Mouse (Mus musculus) spleen, adult 2 months (tissue): ENCODE measurements around the gene Nckap5l. TPM values are rescaled to one million over a fixed set of nuclear protein-coding genes. Genes with fewer than 3 reads are reported as not detected.

Source experiments
- DNase-seq, 2 experiments: peaks; one replicate each; pipeline versions ENCODE4 v3.0.0 to v3.0.0-alpha.2; 2012 to 2021; ENCODE audit warnings: low spot score in 2 of 2, low read depth in 1 of 2
- H3K27ac ChIP-seq: fragments of 200-500 bp; 2 replicates; pipeline ENCODE4 v1.5.1; 2012; ENCODE audit warnings: low read length, inconsistent platforms; ENCODE audit not compliant: insufficient read depth
- H3K27me3 ChIP-seq: fragments of 200-500 bp; 2 replicates; pipeline ENCODE4 v1.6.1; 2012; ENCODE audit warnings: mild to moderate bottlenecking, moderate library complexity, low read length, inconsistent platforms; ENCODE audit not compliant: control insufficient read depth, insufficient read depth
- H3K36me3 ChIP-seq: fragments of 200-500 bp; 2 replicates; pipeline ENCODE4 v1.6.1; 2012; ENCODE audit warnings: mild to moderate bottlenecking, low read length, inconsistent platforms; ENCODE audit not compliant: control insufficient read depth, insufficient read depth
- H3K4me1 ChIP-seq: fragments of 200-500 bp; 2 replicates; pipeline ENCODE4 v1.6.1; 2011; ENCODE audit warnings: inconsistent platforms; ENCODE audit not compliant: control insufficient read depth, insufficient read depth, insufficient read length
- H3K4me3 ChIP-seq: fragments of 200-500 bp; 2 replicates; pipeline ENCODE4 v1.5.1; 2011; ENCODE audit warnings: mild to moderate bottlenecking, inconsistent platforms; ENCODE audit not compliant: insufficient read depth, insufficient read length; ENCODE audit errors: extremely low read depth
- CTCF ChIP-seq: fragments of 200-500 bp; IDR thresholded peaks from 2 replicates; pipeline ENCODE4 v1.5.1; 2011; ENCODE audit warnings: mild to moderate bottlenecking, inconsistent platforms; ENCODE audit not compliant: insufficient read depth, insufficient read length, insufficient replicate concordance; ENCODE audit errors: extremely low read depth
- POLR2A ChIP-seq: fragments of 200-500 bp; IDR thresholded peaks from 2 replicates; pipeline ENCODE4 v1.6.1; 2011; ENCODE audit warnings: low read depth, low read length, inconsistent platforms
- WGBS: fragments of 180-500 bp; shearing (Covaris S2); methylation state at CpG from one replicate; pipeline ENCODE4 v1.1.7; 2018; 5-methylcytosine and 5-hydroxymethylcytosine counted together
- polyA plus RNA-seq: library from polyadenylated mRNA; depleted of rRNA; stranded (reverse); fragments of >200 nt; gene quantifications from 2 replicates; pipeline ENCODE4 v1.2.3, GENCODE M21; 2012

Gene Nckap5l
- polyA plus RNA-seq, 1 experiment, result 10.9 TPM

- DNase-seq, result peak; percentile 63 to 87
- WGBS, result 1% methylated on average over 26 of the region's 26 CpGs
- H3K4me1 ChIP-seq, result peaks cover 3% of the 10 kb centered on the region; the same call in 1 of the 2 replicates
- TF ChIP-seq CTCF, result no peak
- TF ChIP-seq POLR2A, result peak; percentile 29; the same call in 1 of the 2 replicates
- H3K27ac ChIP-seq, result peak within 1 kb of the TSS; percentile 73
- peak within 1 kb of the TSS; percentile 72 for H3K4me3 ChIP-seq
- no peaks in the 10 kb centered on the region for H3K36me3 ChIP-seq
- no peaks in the 10 kb centered on the region for H3K27me3 ChIP-seq
Measured at GRCm38 (mm10) chr15:99474576-99474926, 17.0 kb upstream of the Nckap5l start, which contains the start of gene Bcdin3d. Bcdin3d (minus strand) TSS chr15:99474730.

GRCm38 (mm10) chr15:99473801-99474575 is 16.4 kb upstream of the Nckap5l start:
- Histone ChIP-seq H3K4me3 (peak overlapping the region; percentile 72), H3K27me3 (no peaks in the 10 kb centered on the region), H3K27ac (peak overlapping the region; percentile 73), H3K4me1 (peaks cover 3% of the 10 kb centered on the region; the same call in 1 of the 2 replicates), H3K36me3 (no peaks in the 10 kb centered on the region)
- DNase-seq, result peak in 1 of 2 experiments; percentile 15
- WGBS, result 1% methylated on average over 38 of the region's 38 CpGs
- no peak for TF ChIP-seq CTCF
- TF ChIP-seq POLR2A, result no peak

GRCm38 (mm10) chr15:99472972-99473371 is 15.4 kb upstream of the Nckap5l start:
- no peaks in the 10 kb centered on the region for H3K36me3 ChIP-seq
- 59% methylated on average over 7 of the region's 7 CpGs for WGBS

DNA sequence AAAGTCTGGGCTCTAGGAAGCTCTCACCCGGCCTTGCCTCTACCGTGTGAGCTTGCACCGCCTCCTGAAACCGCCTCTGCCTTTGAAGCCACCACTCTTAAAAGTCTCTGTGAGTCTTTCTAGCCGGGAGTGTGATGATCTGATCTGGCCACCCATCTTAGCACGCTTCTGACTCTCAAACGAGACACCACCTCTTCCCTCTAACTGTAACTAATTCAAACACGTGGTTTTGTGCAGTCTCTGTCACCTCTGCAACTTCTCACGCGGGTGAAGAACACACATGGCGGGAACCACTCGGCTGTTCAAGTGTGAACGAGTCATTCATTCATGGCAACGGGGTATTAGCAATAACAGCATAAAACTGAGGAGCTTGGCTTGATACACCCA is 14.1 kb upstream of the Nckap5l start:
- no peaks in the 10 kb centered on the region for H3K36me3 ChIP-seq
- no peaks in the 10 kb centered on the region for H3K27me3 ChIP-seq
- 51% methylated on average over 14 of the region's 14 CpGs for WGBS
- TF ChIP-seq CTCF, result no peak
- TF ChIP-seq POLR2A, result no peak
- peaks cover 3% of the 10 kb centered on the region; the same call in 1 of the 2 replicates for H3K4me1 ChIP-seq
- no peak overlapping the region for H3K4me3 ChIP-seq
- DNase-seq, result no peak
- H3K27ac ChIP-seq, result no peak overlapping the region

More at GRCm38 (mm10) chr15:99472972-99473371, 15.4 kb upstream of the Nckap5l start:
- no peak for TF ChIP-seq CTCF
- TF ChIP-seq POLR2A, result no peak
- no peak for DNase-seq
- Histone ChIP-seq H3K4me1 (peaks cover 3% of the 10 kb centered on the region; the same call in 1 of the 2 replicates), H3K27ac (no peak overlapping the region), H3K27me3 (no peaks in the 10 kb centered on the region), H3K4me3 (no peak overlapping the region)

- TF ChIP-seq CTCF (peak; percentile 36; the same call in 1 of the 2 replicates), POLR2A (no peak)
- Histone ChIP-seq H3K27me3 (no peaks in the 10 kb centered on the region), H3K4me3 (no peak overlapping the region), H3K4me1 (peaks cover 3% of the 10 kb centered on the region; the same call in 1 of the 2 replicates), H3K36me3 (no peaks in the 10 kb centered on the region), H3K27ac (no peak overlapping the region)
- peak in 1 of 2 experiments; percentile 26 for DNase-seq
- WGBS, result 53% methylated on average over 17 of the region's 17 CpGs
Measured at GRCm38 (mm10) chr15:99470971-99471676, 13.6 kb upstream of the Nckap5l start.

- TF ChIP-seq POLR2A, result no peak
- TF ChIP-seq CTCF, result no peak
- no peak overlapping the region for H3K4me3 ChIP-seq
- H3K36me3 ChIP-seq, result no peaks in the 10 kb centered on the region
- peaks cover 3% of the 10 kb centered on the region; the same call in 1 of the 2 replicates for H3K4me1 ChIP-seq
- no peak for DNase-seq
- WGBS, result 93% methylated on average over 31 of the region's 31 CpGs
- H3K27ac ChIP-seq, result no peak overlapping the region
- no peaks in the 10 kb centered on the region for H3K27me3 ChIP-seq
Measured at GRCm38 (mm10) chr15:99470224-99470761, 12.7 kb upstream of the Nckap5l start.
